Mouse (Mus musculus) spleen, postnatal 14 days (tissue): ENCODE measurements at regions not wholly inside any gene's neighbourhood (a gene's known extent, or its start where the extent isn't known, plus 50 kb on each side); places are given as distances from the start of the nearest gene placed in this dataset.

Experiments
- DNase-seq, 2 experiments: peaks; one replicate each; pipeline ENCODE4 v3.0.0; 2021 to 2022; ENCODE audit warnings: low spot score in 2 of 2

- DNase-seq: no peak
Measured at GRCm38 (mm10) chr3:3000199-3000598, 2750.4 kb upstream of the Gm8797 start.

- DNase-seq: no peak
Measured at GRCm38 (mm10) chr3:3001224-3001623, 2749.4 kb upstream of the Gm8797 start.

DNA sequence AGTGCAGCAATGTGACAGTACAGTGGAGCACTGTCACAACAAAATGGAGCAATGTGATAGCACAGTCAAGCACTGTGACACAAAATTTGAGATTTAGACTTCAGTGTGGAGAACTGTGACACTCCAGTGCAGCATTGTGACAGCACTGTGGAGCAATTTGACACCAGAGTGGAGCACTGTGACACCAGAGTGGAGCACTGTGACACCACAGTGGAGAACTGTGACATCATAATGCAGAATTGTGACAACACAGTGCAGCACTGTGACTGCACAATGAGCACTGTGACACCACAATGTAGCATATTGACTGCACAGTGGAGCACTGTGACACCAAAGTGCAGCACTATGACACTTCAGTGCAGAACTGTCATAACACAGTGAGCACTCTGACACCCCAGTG, 2749.0 kb upstream of the Gm8797 start:
- DNase-seq: peak in 1 of 2 experiments; percentile 5

GRCm38 (mm10) chr3:3003425-3003824, 2747.2 kb upstream of the Gm8797 start:
- DNase-seq: no peak

GRCm38 (mm10) chr3:3011111-3011510, 2739.5 kb upstream of the Gm8797 start:
- DNase-seq: peak in 1 of 2 experiments; percentile 2

- DNase-seq: no peak
Measured at GRCm38 (mm10) chr3:3012951-3013350, 2737.7 kb upstream of the Gm8797 start.

DNA sequence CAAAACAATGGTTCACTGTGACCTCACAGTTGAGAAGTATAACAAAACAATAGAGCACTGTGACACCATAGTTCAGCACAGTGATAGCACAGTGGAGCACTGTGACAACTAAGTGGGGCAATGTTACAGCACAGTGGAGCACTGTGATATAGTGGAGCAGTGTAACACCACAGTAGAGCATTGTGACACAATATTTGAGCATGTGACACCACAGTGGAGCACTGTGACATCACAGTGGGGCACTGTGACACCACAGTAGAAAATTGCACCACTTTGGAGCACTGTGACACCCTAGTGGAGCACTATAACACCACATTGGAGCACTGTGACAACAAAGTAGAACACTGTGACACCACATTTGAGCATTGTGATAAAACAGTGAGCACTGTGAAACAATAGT, 2735.6 kb upstream of the Gm8797 start:
- no peak for DNase-seq

GRCm38 (mm10) chr3:3016572-3016971, 2734.0 kb upstream of the Gm8797 start:
- DNase-seq: peak in 1 of 2 experiments; percentile 3

DNA sequence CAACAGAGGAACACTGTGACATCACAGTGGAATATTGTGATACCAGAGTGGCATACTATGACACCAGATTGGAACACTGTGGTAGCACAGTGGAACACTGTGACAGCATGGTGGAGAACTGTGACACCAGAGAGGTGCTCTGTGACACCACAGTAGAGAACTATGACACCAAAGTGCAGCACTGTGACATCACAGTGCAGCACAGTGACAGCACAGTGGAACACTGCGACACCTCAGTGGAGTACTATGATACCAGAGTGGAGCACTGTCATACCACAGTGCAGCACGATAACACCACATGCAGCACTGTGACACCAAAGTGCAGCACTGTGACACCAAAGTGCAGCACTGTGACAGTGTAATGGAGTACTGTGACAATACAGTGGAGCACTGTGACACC, 2717.8 kb upstream of the Gm8797 start:
- DNase-seq: no peak
